Mouse (Mus musculus) liver (tissue): ENCODE measurements at regions not wholly inside any gene's neighbourhood (a gene's known extent, or its start where the extent isn't known, plus 50 kb on each side); places are given as distances from the start of the nearest gene placed in this dataset.

Source experiments
- DNase-seq: peaks from one replicate; pipeline ENCODE4 v3.0.0-alpha.2; 2020; ENCODE audit warnings: mixed read lengths

- no peak for DNase-seq
These were observed 139.9 kb downstream of the Gm11011 start for GRCm38 (mm10) chr2:169447495-169448280.

- DNase-seq = no peak
These were observed 141.7 kb downstream of the Gm11011 start for GRCm38 (mm10) chr2:169445877-169446276.

- no peak for DNase-seq
These were observed 142.2 kb downstream of the Gm11011 start for GRCm38 (mm10) chr2:169445371-169445770.

GRCm38 (mm10) chr2:169443271-169443670 is 144.3 kb downstream of the Gm11011 start:
- DNase-seq = no peak

- DNase-seq = no peak
These were observed 156.0 kb downstream of the Gm11011 start for GRCm38 (mm10) chr2:169431516-169431915.

GRCm38 (mm10) chr2:169429411-169429810 is 158.1 kb downstream of the Gm11011 start:
- DNase-seq = no peak

GRCm38 (mm10) chr2:169424166-169424920 is 163.2 kb downstream of the Gm11011 start:
- DNase-seq = no peak

GRCm38 (mm10) chr2:169412361-169412760 is 175.2 kb downstream of the Gm11011 start:
- DNase-seq = no peak

- no peak for DNase-seq
These were observed 177.5 kb downstream of the Gm11011 start for GRCm38 (mm10) chr2:169410080-169410479.

GRCm38 (mm10) chr2:169404908-169405690 is 182.4 kb downstream of the Gm11011 start:
- no peak for DNase-seq

GRCm38 (mm10) chr2:169397758-169398157 is 189.8 kb downstream of the Gm11011 start:
- no peak for DNase-seq

GRCm38 (mm10) chr2:169397013-169397412 is 190.5 kb downstream of the Gm11011 start:
- no peak for DNase-seq

GRCm38 (mm10) chr2:169396294-169396693 is 191.3 kb downstream of the Gm11011 start:
- DNase-seq = no peak

- DNase-seq = no peak
These were observed 197.9 kb downstream of the Gm11011 start for GRCm38 (mm10) chr2:169389611-169390010.

- DNase-seq = no peak
These were observed 199.0 kb downstream of the Gm11011 start for GRCm38 (mm10) chr2:169388569-169388968.

GRCm38 (mm10) chr2:169387765-169388518 is 199.6 kb downstream of the Gm11011 start:
- no peak for DNase-seq

GRCm38 (mm10) chr2:169383701-169384100 is 203.8 kb downstream of the Gm11011 start:
- DNase-seq = no peak

- DNase-seq = no peak
These were observed 214.5 kb downstream of the Gm11011 start for GRCm38 (mm10) chr2:169373069-169373468.

GRCm38 (mm10) chr2:169365046-169365445 is 222.5 kb downstream of the Gm11011 start:
- DNase-seq = no peak

GRCm38 (mm10) chr2:169360272-169360671 is 227.3 kb downstream of the Gm11011 start:
- DNase-seq = peak; percentile 33

- DNase-seq = no peak
These were observed 230.1 kb downstream of the Gm11011 start for GRCm38 (mm10) chr2:169357400-169357799.

GRCm38 (mm10) chr2:169351547-169351946 is 236.0 kb downstream of the Gm11011 start:
- no peak for DNase-seq
